Mouse (Mus musculus) C2C12 (cell line): ENCODE data around the gene Ptp4a2. TPM values are rescaled to one million over a fixed set of nuclear protein-coding genes. Genes with fewer than 3 reads are reported as not detected.
A peak's percentile ranks its signal among the peaks of the same experiment; 100 is the strongest.

Experiments used
- H3K27me3 ChIP-seq: one replicate; pipeline ENCODE4 v1.6.1; 2011; ENCODE audit not compliant: control insufficient read depth, insufficient read depth, insufficient read length
- H3K36me3 ChIP-seq: one replicate; pipeline ENCODE4 v1.6.1; 2011; ENCODE audit not compliant: control insufficient read depth, insufficient read depth
- H3K4me3 ChIP-seq: one replicate; pipeline ENCODE4 v1.5.1; 2011; ENCODE audit warnings: mild to moderate bottlenecking, control low read depth; ENCODE audit not compliant: poor library complexity, insufficient read depth, severe bottlenecking
- H3K79me2 ChIP-seq: one replicate; pipeline ENCODE4 v1.6.1; 2011; ENCODE audit not compliant: control insufficient read depth, insufficient read depth
- H3K79me3 ChIP-seq: one replicate; pipeline ENCODE4 v1.6.1; 2011; ENCODE audit warnings: low read depth, control low read depth
- H3ac ChIP-seq: one replicate; pipeline ENCODE3; 2011; ENCODE audit warnings: low read depth; ENCODE audit not compliant: control insufficient read depth, insufficient read length
- CEBPB ChIP-seq: IDR thresholded peaks from one replicate; pipeline ENCODE4 v1.6.1; 2011; ENCODE audit warnings: low read depth, mild to moderate bottlenecking, control low read depth, moderate library complexity
- CTCF ChIP-seq: IDR thresholded peaks from one replicate; pipeline ENCODE4 v1.5.1; 2011; ENCODE audit not compliant: control insufficient read depth, insufficient read depth, insufficient read length
- FOSL1 ChIP-seq: IDR thresholded peaks from one replicate; pipeline ENCODE4 v1.8.0; 2011; ENCODE audit warnings: mild to moderate bottlenecking, low read length; ENCODE audit not compliant: poor library complexity, insufficient read depth, severe bottlenecking
- MAX ChIP-seq: IDR thresholded peaks from one replicate; pipeline ENCODE4 v1.6.1; 2011; ENCODE audit warnings: mild to moderate bottlenecking, control low read depth
- MYOD1 ChIP-seq: IDR thresholded peaks from one replicate; pipeline ENCODE4 v1.6.1; 2011; ENCODE audit warnings: low read depth; ENCODE audit not compliant: control insufficient read depth, insufficient read length
- MYOG ChIP-seq: IDR thresholded peaks from one replicate; pipeline ENCODE4 v1.6.1; 2011; ENCODE audit not compliant: control insufficient read depth, insufficient read length; ENCODE audit errors: extremely low read depth
- USF1 ChIP-seq: IDR thresholded peaks from one replicate; pipeline ENCODE4 v1.6.1; 2011; ENCODE audit warnings: low read depth, mild to moderate bottlenecking, control low read depth, moderate library complexity
- polyA plus RNA-seq: library from polyadenylated mRNA; unstranded; fragments of >200 nt; fragmentation: generic; extraction: Trizol; gene quantifications from one replicate; pipeline ENCODE4 v1.2.1, GENCODE M21; 2012; ENCODE audit warnings: missing spikeins

The Ptp4a2 gene
- polyA plus RNA-seq, 1 experiment = 101 TPM

GRCm38 (mm10) chr4:129805059-129805458, 6.0 kb upstream of the Ptp4a2 start:
- Histone ChIP-seq H3K79me3 (no peaks in the 10 kb centered on the region), H3K36me3 (no peaks in the 10 kb centered on the region), H3ac (no peak overlapping the region), H3K27me3 (no peaks in the 10 kb centered on the region), H3K79me2 (no peaks in the 10 kb centered on the region), H3K4me3 (no peak overlapping the region)
- TF ChIP-seq CTCF (no peak), MAX (no peak), FOSL1 (no peak), MYOG (no peak), MYOD1 (no peak), USF1 (no peak), CEBPB (no peak)

DNA sequence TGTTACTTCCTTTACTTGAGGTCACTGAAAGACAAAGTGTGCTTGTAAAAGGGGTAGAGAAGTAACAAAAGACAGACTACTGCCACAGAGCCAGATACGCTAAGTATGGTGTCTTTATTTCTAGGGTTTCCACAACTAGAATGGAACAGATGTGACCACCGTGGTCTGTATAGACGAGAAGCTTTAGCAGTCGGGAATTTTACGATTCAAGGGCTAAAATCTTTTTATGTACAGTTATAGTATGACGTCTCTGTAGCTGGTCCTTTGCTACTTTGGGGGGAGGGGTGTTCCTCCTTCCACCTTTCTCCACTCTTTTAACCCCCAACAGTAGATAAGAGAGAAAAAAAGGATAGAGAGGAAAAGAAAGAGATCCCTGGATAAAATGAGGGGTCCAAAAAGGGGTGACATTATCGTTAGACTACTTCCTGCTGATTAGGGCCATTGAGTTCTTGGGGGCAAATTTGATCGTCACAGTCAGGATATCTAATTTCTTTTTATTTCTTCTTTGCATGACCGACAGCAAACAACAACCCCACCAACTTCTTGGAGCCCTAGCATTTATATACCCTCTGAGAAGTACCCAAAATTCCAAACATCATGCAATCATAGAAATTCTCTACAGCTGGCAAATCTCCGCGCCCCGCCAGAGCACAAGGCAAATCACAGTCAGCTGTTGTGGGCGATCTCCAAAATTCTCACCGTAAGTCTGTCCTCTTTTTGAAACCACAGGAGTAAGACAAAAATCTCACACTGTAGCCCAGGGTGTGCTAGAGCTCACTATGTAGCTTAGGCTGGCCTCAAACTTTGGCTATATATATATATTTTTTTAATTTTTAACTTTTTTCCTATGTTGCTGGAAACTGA, 818 bp downstream of the Ptp4a2 start:
- H3ac ChIP-seq = no peak overlapping the region
- no peaks in the 10 kb centered on the region for H3K27me3 ChIP-seq
- H3K79me2 ChIP-seq = no peaks in the 10 kb centered on the region
- peak; percentile 7 for TF ChIP-seq MAX
- no peak for TF ChIP-seq MYOG
- no peaks in the 10 kb centered on the region for H3K79me3 ChIP-seq
- no peak overlapping the region for H3K4me3 ChIP-seq
- no peaks in the 10 kb centered on the region for H3K36me3 ChIP-seq

DNA sequence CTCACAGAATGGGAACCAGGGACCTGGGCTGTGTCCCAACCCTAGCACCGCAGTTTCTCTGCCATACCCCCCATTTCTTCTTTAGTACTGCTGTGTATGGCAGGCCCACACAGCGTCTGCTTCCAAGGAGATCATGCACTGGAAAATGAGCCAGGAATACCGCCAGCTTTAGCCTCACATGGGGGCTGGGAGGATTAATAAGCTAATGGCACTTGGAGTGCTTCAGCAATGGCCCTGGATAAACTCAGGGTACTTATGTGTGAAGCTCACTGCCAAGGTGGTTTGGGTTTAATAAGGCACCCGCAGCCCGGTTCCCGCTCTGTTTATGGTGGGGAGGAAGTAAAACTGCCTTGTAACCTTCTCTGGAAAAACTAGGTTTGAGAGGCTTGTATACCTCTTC, 6.6 kb downstream of the Ptp4a2 start:
- Histone ChIP-seq H3K4me3 (no peak overlapping the region), H3K79me2 (peaks cover 23% of the 10 kb centered on the region)

DNA sequence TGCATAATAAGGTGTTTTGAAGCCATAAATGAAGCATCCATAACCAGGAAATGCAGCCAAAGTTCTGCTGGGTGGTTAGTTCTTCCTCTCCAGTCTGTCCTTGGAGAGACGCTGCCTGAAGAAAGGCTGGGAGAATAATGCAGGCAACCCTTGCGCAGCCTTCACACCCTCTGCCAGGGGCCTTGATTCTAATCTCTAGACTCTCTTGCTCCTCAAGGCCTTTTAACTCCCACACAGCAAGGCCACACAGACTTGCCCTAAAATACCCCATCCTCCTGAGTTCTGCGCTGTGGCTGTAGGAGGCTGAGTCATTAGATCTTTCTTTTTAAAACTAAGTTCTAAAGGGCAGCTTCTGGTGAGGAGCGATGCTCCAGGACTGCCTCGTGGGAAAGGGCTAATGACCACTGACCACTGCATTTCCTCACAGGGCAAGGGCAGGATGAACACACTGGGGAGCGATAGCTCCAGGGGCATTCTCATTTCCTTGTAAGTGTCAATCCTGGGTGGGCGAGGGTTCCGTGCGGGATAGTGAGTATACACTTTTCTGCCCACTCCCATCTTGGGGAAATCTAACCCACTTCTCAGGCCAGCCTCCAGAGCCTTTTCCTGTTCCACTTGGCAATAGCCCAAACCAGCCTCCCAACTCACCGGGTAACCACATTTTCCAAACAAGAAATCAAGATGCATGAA, 7.6 kb downstream of the Ptp4a2 start:
- TF ChIP-seq MYOG (no peak), CEBPB (peak; percentile 23)
- no peak overlapping the region for H3ac ChIP-seq
- no peaks in the 10 kb centered on the region for H3K36me3 ChIP-seq
- H3K4me3 ChIP-seq = no peak overlapping the region
- H3K27me3 ChIP-seq = no peaks in the 10 kb centered on the region
- peaks cover 34% of the 10 kb centered on the region for H3K79me2 ChIP-seq
- H3K79me3 ChIP-seq = peaks cover 31% of the 10 kb centered on the region

More for the DNA sequence above, 6.6 kb downstream of the Ptp4a2 start:
- H3K79me3 ChIP-seq = peaks cover 21% of the 10 kb centered on the region
- H3ac ChIP-seq = no peak overlapping the region
- TF ChIP-seq CTCF = no peak
- TF ChIP-seq MYOD1 = no peak
- TF ChIP-seq CEBPB = no peak
- no peak for TF ChIP-seq FOSL1
- no peak for TF ChIP-seq USF1
- no peak for TF ChIP-seq MAX
- no peak for TF ChIP-seq MYOG
- H3K36me3 ChIP-seq = no peaks in the 10 kb centered on the region
- H3K27me3 ChIP-seq = no peaks in the 10 kb centered on the region

- Histone ChIP-seq H3K4me3 (peak overlapping the region; percentile 71), H3K79me2 (peaks cover 45% of the 10 kb centered on the region), H3ac (peak overlapping the region; percentile 77), H3K27me3 (no peaks in the 10 kb centered on the region), H3K79me3 (peaks cover 43% of the 10 kb centered on the region), H3K36me3 (no peaks in the 10 kb centered on the region)
- TF ChIP-seq CTCF (peak; percentile 80), MAX (peak; percentile 83), USF1 (no peak)
These were observed 8.8 kb downstream of the Ptp4a2 start for GRCm38 (mm10) chr4:129819712-129820336.

- Histone ChIP-seq H3K79me3 (peaks cover 50% of the 10 kb centered on the region), H3K79me2 (peaks cover 53% of the 10 kb centered on the region), H3K4me3 (peak overlapping the region; percentile 71), H3K36me3 (no peaks in the 10 kb centered on the region), H3ac (peak overlapping the region; percentile 77), H3K27me3 (no peaks in the 10 kb centered on the region)
- no peak for TF ChIP-seq USF1
- peak; percentile 28 for TF ChIP-seq MAX
These were observed 9.5 kb downstream of the Ptp4a2 start for GRCm38 (mm10) chr4:129820417-129821086.
